Mouse (Mus musculus): ENCODE measurements around the gene Btbd18.
"Not testable (repeated sequence)": the region's sequence is repeated elsewhere in the genome, so short reads cannot be mapped to it uniquely, and the experiment has no call there.

Gene Btbd18

DNA sequence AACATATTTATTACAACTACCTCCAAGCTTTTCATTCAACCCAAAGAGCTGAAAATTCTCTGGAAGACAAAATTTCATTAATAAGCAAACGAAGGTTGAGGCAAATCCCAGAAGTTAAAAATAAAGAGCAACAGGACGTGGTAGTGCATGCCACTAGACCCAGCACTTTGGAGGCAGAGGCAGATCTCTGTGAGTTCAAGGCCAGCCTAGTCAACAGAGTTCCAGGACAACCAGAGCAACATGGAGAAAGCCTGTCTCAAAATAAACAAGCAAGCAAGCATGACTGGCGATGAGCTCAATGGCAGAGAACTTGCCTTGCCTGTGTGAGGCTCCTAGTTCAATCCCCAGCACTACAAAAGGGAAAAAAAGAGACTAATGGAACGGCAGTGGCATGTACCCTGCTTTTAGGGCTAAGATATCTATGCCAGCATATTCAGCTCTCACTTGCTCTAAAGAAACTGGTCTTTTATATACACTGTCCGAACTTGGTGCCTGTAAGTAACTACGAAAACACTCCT lies 11.8 kb upstream of the Btbd18 start:
- DNase-seq (ENCODE audit: low spot score in 2 of 2), result no peak

DNA sequence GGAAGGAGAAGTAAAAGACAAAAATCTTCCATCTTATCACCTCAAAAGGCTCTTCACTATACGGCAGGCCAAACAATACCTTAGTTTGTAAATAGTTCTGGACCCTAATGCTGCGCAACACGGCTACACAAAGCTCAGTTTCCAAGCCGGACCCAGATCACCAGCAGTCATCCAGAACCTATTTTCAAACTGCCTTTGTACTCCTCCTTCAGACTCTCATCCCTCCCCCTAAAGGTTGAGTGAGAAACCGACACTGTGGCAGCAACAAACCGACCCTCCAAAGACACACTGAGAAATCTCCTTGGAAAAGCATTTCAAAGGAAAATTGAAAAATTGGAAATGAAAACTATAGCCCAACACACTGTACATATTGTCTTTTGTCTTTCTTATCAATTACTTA lies 10.5 kb upstream of the Btbd18 start:
- DNase-seq (ENCODE audit: low spot score in 2 of 2), result no peak

DNA sequence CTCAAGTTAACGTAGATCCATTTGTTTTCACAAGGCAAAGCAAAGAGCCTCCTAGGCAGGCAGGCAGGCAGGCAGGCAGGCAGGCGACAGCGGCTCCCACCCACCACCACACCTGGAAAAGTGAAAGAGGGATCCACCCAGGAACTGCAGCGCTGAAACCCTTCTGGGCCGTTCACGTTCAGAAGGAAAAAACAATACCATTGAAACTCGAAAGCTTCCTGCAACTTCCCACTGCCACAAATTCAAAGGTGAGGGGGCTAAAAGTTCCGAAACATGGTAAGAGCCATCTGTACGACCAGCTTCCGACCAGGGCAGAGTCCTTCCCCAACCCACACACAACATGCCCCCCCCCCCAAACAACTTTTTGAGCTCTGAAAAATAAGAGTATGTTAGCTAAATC lies 9.2 kb upstream of the Btbd18 start:
- DNase-seq (ENCODE audit: low spot score in 2 of 2), result no peak

DNA sequence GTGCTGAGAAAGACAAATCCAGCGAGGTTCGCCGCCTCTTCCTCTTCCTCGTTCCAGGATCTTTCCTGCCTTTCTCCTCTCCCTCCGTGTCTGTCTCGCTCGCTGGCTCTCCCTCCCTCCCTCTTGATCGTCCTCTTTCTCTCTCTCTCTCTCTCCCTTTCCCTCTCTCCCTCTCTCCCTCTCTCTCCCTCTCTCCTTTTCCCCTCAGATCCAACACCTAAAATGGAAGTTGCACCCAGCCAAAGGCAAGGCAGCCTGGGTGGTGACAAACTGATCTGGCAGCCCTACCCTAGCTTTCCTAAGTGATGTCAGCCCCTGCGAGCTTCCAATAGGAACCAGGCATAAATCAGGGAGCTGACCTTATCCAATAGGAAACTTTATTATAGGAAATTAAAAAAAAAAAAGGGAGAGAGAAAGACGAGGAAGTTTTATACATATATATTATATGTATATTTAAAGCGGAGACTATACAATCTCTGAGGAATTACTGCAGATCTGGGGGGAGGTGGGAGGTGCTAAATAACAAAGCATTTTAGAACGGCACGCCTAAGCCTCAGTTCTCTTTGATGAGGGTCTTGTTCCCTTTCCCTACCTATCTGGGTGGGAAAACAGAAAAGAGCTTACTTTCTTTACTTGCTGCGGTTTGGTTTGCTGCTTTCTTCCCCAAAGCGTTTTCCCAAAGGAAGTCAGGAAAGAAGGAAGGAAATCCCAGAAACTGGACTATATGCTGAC lies 8.2 kb upstream of the Btbd18 start, which contains the start of gene Ctnnd1:
TSS of gene Ctnnd1 (minus strand) at position 302 of the 732 bp plus-strand sequence.
- DNase-seq (ENCODE audit: low spot score in 2 of 2), result peak; percentile 43 to 76

DNA sequence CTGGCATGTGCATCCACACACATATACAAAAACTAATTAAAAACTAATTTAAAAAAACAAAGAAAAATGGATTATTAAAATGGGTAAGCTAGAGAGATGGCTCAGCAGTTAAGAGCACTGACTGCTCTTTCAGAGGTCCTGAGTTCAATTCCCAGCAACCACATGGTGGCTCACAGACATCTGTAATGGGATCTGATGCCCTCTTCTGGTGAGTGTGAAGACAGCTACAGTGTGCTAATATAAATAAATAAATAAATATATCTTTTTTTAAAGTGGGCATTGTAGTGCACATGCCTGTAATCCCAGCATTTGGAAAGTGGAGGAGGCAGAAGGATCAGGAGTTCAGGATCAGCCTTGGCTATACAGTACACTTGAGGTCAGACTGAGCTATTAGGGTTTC lies 5.5 kb upstream of the Btbd18 start:
- DNase-seq (ENCODE audit: low spot score in 2 of 2), result no peak

DNA sequence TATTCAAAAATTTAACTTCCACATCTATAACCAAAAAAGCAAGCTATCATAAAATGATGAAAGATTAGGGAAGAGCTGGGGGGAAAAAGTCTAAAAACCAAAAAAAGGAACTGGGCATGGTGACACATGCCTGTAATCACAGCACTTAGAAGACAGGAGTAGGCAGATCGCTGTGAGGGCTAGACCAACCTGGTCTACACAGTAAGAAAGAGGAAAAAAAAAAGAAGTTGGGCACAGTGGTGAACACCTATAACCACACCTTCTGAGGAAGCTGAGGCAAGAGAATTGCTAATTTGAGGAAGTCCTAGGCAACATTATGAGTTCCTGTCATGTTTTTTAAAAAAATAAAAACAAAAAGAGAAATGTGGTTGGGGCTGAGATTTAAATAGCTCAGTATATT lies 3.0 kb upstream of the Btbd18 start:
- DNase-seq (ENCODE audit: low spot score in 2 of 2), result no peak

DNA sequence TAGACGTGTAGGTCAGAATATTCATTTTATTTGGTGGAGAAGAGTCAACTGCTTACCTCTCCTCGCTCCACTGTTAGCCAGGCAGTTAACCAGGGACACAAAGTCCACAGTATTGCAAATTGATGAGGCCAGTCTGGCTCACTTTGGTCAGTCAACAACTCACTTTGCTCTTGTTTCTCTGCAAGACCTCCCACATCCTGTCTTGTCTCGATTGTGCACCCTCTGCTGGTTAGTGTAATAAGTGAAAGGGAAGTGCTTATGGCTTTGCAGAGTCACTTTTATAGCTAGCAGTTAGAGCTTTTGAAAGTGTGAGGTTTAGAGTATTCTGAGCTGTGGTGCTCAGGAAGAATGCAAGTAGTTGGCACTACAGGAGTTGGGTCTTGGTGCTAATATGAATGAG lies 1.4 kb downstream of the Btbd18 start:
- no peak for DNase-seq (ENCODE audit: low spot score in 2 of 2)

DNA sequence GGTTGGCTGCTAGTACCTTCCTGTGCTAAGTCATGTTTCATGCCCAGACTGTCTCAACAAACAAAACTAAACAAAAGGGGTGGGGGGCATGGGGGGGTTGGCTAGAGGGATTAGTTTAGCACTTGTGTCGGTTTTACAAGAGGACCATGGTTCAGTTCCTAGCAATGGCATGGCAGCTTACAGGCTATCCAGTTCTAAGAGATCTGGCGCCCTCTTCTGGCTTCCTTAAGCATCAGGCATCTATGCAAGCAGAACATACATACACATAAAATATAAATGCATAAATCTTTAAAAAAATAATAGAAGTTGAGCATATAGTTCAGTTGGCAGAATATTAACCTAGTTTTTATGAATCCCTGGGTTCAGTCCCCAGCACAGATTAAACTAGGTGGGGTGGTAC lies 4.0 kb downstream of the Btbd18 start:
- DNase-seq (ENCODE audit: low spot score in 2 of 2), result no peak

DNA sequence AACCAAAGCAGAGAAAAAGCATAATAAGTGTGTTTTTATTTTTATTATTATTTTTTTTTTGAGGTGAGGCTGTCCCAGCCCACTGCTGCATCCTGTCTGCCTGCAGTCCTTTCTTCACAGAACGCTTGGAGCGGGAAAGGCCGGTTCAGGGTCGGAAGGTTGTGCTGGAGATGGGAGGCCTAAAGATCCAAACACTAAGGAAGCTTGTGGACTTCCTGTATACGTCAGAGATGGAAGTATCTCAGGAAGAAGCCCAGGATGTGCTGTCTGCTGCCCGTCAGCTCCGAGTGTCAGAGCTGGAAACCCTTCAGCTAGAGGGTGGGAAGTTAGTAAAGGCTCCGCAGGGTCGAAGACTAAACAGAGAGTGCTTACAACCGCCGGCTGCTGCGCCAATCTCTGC lies 7.2 kb downstream of the Btbd18 start:
- no peak for DNase-seq (ENCODE audit: low spot score in 2 of 2)

DNA sequence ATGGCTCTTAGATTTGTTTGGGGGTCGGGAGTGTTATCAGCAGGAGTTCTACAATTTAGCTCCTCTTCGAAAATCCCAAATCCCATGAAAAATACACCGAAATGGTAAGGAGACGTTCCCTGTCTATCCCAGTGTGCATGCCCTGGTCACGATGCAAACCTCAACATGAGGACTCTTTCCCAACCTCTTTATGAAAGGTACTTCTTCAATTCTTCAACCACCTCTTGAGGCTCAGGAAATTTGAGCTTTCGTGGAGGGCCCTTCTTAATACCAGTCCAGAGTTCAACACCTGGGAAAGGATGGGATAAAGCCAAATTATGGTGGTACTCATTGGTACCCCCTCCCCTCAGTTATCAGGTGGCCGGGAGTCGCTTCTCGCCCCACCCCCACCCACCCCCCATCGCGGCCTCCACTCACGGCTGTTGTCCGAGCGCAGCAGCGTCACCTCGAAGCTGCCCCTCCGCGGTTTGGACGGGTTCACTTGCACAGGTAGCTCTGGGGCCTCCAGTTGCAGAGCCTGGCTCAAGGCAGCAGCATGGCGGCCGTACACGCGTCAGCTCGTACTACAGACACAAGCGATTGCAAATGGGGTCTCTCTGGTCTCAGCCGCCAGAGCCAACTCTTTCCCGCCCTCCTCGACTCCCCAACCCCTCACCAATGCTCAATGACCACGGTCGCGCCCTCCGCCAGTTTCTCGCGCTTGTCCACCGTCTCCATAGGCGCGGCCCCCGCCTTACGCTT lies 11.1 kb downstream of the Btbd18 start:
- peak in 1 of 2 experiments; percentile 37 for DNase-seq (ENCODE audit: low spot score in 2 of 2)

DNA sequence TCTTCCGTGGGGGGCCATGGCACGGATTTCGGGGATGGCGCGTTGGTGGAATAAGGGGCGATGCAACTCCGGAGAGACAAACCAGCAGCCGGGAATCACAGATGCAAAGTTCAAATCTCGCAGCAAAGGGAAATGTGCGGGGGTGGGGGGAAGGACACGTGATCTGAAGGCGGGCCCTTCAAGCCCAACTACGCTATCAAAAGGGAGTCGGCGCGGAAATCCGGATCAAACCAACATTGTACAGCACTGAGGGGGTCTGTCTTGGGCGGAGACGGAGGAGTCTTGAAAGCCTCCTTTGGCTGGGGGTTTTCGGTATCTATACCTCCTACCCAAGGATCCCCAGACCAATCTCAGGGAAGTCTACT lies 11.7 kb downstream of the Btbd18 start, which contains the start of gene Selenoh:
TSS of gene Selenoh (minus strand) at position 202 of the 365 bp plus-strand sequence.
- DNase-seq (ENCODE audit: low spot score in 2 of 2), result peak; percentile 75 to 86

DNA sequence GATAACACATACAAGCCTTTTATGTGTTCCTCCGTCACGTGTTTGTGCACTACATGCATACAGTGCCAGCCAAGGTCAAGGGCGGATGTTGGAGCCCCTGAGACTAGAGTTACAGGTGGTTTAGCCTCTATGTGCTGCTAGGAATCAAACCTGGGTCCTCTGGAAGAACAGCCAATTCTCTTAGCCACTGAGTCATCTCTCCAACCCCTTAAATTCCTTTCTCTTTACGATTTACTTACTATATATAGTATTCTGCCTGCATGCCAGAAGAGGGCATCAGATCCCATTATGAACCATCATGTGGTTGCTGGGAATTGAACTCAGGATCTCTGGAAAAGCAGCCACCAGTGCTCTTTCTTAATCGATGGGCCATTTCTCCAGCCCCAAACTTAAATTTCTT lies 12.7 kb downstream of the Btbd18 start:
- not testable (repeated sequence) for DNase-seq (ENCODE audit: low spot score in 2 of 2)

DNA sequence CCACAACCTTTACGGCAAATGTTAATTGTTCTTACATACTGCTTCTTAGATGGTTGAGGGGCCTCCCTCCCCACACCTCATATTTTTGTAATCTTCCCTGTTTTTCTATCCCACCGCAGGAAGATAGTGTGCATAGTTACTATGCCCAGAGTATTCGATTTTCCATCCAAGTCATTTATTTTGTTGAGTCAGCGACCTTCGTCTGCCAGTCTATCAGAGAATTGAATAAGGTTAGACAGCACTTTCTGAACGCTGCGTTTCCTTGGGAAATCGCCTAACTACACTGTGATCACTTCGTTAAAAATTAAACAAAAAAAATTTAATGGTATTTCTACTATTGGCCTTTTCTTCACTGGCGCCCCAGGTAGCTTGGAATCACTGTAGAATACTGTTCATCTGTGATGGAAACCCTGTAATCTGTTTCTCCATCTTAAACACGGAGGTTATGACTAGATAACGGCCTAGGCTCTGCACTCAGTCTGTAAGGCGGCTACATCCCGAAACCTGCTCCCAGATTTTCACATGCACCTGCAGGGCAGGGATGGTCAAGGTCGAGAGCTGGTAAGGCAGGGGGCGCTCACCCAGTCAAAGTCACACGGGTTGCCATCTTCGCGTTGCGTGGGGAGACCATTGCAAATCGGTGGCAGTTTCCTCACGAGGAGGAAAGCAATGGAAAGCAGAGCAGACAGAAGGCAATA lies 18.5 kb downstream of the Btbd18 start:
- DNase-seq (ENCODE audit: low spot score in 2 of 2), result no peak

DNA sequence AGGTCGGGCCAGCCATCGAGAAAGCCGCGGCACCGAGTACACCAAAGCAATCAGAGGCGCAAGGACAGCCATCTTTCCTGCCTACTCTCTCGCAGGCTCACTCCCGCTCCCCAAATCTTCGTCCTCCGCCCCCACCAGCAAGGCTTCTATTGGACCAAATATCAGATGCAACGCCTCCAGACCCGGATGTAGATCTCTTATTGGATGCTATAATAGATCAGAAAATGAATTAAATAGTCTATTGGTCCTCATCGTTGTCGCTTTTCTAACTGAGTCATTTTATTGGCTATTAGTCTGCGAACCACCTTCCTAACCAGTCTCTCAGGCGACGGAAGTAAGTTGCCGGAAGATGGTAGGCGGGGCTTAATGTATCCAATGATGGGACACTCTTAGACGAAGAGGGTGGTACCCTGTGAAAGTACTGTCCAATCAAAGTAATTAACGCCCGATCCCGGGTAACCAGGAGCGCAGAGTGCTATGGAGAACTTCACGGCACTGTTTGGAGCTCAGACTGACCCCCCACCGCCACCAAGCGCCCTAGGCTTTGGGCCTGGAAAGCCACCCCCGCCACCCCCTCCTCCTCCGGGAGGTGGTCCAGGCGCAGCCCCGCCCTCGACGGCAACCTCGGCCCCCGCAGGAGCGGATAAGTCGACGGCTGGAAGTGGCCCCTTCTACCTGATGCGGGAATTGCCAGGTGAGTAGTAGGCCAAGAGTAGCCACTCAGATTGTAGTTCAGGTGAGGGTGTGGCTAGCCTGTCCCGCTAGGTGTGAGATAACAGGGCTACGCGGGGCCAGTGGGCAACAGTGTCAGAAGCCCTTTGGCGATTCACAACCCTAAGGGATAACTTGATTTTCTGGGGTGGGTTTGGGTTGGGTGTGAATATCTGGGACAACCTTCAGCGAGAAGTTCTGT lies 19.3 kb downstream of the Btbd18 start, which contains the start of the genes Gm28635 and Med19:
TSS of gene Gm28635 (minus strand) at position 74 of the 913 bp plus-strand sequence.
TSS of gene Med19 (plus strand) at position 435 of the 913 bp plus-strand sequence.
- DNase-seq (ENCODE audit: low spot score in 2 of 2), result peak; percentile 59 to 83

DNA sequence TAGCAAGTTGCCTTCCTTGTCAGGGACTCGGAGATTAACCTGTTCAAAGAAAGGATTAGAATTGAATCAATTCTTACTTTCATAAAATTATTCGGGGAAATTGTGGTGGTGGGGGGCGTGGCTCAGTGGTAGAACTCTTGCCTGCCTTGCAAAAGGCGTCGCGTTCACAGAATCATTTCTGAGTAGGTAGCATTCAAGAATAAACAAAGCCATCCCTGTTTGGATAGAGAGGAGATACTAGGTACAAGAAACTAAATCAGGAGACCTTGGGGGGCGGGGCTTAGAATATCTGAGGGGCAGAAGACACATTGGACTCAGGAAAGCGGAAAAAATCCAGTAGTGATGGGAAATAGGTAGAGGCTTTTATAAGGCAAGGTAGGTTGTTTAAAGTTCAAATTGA lies 20.1 kb downstream of the Btbd18 start, which contains the start of gene Tmx2:
TSS of gene Tmx2 (minus strand) at position 125 of the 400 bp plus-strand sequence.
- DNase-seq (ENCODE audit: low spot score in 2 of 2), result no peak

DNA sequence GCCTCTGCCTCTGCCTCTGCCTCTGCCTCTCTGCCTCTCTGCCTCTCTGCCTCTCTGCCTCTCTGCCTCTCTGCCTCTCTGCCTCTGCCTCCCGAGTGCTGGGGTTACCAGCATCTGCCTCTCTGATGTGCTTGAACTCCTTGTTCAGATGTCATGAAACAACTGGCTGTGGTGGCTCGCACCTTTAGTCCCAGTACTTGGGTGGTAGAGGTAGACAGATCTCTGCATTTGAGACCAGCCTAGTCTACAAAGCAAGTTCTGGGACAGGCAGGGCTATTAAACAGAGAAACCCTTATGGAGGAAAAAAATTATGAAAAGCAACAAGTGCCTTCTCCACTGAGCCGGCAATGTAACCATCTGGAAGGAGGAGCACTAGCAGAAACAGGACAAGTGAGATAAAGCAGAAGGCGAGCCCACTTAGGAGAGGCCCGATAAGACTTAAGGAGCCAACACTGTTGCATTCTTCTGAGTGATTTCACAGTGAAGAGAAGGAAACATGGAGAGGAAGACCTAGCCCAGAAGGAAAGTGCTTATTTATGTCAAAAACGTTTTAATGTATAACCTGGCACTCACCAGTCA lies 23.8 kb downstream of the Btbd18 start:
- no peak for DNase-seq (ENCODE audit: low spot score in 2 of 2)

DNA sequence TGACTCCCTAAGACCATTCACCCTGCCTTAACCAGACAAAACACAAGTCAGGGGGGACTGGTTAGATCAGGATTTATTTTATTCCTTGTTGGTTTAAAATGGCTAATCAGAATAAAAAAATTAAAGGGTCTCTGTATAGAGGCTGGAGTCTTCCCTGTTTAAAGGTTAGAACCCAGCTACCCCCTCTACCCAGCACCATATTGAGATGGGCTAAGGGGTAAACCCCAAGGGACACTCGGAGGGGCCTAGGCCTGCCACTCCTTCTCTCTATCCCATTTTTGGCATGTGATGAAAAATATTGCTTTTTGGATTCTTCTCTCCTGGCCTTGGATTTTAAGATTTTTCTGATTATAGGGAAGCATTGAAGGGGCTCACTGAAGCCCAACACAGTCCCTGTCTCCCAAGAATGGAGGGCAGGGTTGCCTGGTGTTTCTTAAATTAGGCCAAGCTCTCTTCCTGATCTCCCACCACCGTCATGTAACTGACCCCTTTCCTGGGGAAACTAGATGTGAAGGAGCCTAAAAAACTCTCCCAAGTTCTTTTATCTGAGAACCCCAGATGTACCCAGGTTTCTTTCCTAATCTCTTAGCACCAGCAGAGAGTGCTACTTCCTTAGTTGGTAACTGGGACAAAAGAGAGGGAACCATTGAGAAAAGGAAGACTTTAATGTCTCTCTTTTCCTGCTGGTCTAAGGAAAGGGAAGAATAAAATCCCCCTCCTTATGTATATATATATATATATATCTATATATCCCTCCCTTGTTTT lies 29.4 kb downstream of the Btbd18 start:
- no peak for DNase-seq (ENCODE audit: low spot score in 2 of 2)

DNA sequence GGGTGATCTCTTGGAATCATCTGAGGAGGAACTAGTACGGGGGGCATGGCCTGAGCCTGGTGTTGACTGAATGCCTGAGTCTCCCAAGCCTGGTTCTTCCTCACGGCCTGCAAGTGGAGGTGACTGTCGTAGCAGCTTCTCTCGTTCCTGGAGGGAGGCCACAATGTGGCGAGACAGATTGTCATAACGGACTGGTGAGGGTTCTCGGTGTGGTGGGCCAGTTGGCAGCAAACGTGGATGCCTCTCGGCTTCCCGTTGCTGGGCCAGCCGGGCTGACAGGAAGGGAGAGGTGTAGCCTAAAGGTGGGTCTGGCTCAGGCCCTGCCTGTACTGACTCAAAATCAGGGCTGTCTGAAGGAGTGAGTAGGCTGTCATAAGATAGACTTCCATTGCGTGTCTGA lies 31.2 kb downstream of the Btbd18 start:
- DNase-seq (ENCODE audit: low spot score in 2 of 2), result no peak

DNA sequence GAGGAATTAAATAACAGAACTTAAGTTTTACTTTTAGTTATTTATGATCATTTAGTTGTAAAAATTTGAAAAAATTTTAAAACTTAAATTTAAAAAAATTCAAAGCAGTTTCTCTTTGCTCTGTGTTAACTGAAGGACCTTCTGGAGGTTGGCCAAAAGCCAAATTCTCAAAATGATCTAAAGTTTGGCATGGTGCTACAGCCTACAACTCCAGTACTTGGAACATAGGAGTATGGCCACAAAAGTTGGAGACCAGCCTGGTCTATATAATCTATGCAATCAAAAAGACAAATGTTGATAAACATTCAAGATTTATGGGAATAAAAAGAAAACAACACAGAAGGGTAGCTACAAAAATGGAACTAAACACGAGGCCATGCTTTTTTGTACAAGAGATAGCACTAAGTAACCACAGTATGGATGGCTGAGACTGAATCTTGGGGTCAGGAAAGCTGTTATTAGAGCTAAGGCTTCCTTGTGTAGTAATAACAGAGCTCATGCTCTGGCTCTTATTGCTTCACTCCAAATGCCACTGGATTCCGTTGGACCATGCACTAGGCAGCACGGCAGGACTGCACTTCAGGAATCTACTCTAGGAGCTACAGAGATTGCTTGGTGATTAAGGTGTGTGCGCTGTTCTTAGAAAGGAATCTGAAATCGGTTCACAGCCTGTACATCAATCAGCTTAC lies 36.3 kb downstream of the Btbd18 start:
- no peak for DNase-seq (ENCODE audit: low spot score in 2 of 2)
